Mouse (Mus musculus) forebrain, embryonic 16.5 days (tissue): ENCODE results near the gene Dchs1. TPM values are rescaled to one million over a fixed set of nuclear protein-coding genes. Genes with fewer than 3 reads are reported as not detected.

Experiments
- ATAC-seq: fragments of 200-750 bp; cut with Nextera tagmentation; 2 replicates; pipeline ENCODE4 v1.8.0; 2017; ENCODE audit warnings: mild to moderate bottlenecking, moderate library complexity
- H3K27ac ChIP-seq: fragments of 300-500 bp; sonication (generic); 2 replicates; pipeline ENCODE4 v1.5.1; 2014; ENCODE audit warnings: low read length, control low read depth
- H3K27me3 ChIP-seq: fragments of 300-500 bp; sonication (generic); replicated peaks from 2 replicates; pipeline ENCODE4 v1.6.1; 2014; ENCODE audit warnings: low read length; ENCODE audit not compliant: control insufficient read depth, insufficient read depth
- H3K36me3 ChIP-seq: fragments of 300-500 bp; sonication (generic); 2 replicates; pipeline ENCODE4 v1.6.1; 2014; ENCODE audit not compliant: control insufficient read depth, insufficient read depth
- H3K4me1 ChIP-seq: fragments of 300-500 bp; sonication (generic); replicated peaks from 2 replicates; pipeline ENCODE4 v1.6.1; 2014; ENCODE audit warnings: low read length; ENCODE audit not compliant: control insufficient read depth, insufficient read depth
- H3K4me2 ChIP-seq: fragments of 300-500 bp; sonication (generic); 2 replicates; pipeline ENCODE4 v1.6.1; 2014; ENCODE audit warnings: mild to moderate bottlenecking, low read length, control low read depth
- H3K4me3 ChIP-seq: fragments of 300-500 bp; sonication (generic); replicated peaks from 2 replicates; pipeline ENCODE4 v1.5.1; 2014; ENCODE audit warnings: mild to moderate bottlenecking, low read length, control low read depth
- H3K9ac ChIP-seq: fragments of 300-500 bp; sonication (generic); replicated peaks from 2 replicates; pipeline ENCODE4 v1.6.1; 2014; ENCODE audit warnings: low read depth, low read length, control low read depth
- H3K9me3 ChIP-seq: fragments of 300-500 bp; sonication (generic); 2 replicates; pipeline ENCODE4 v1.6.1; 2016; ENCODE audit warnings: low read length; ENCODE audit not compliant: control insufficient read depth
- WGBS: fragments of 180-500 bp; shearing (Covaris S2); extraction: QIAGEN DNeasy Blood & Tissue Kit; methylation state at CpG from one replicate; pipeline ENCODE4 v1.1.7; 2014; 5-methylcytosine and 5-hydroxymethylcytosine counted together
- polyA plus RNA-seq: library from polyadenylated mRNA; unstranded; fragments of >200 nt; fragmentation: Nextera tagmentation; extraction: Ambion mirVana; gene quantifications from 2 replicates; pipeline ENCODE4 v1.2.1, GENCODE M21; 2015

Dchs1 gene
- polyA plus RNA-seq, 1 experiment from 2014 or later, result 22.0 TPM

GRCm38 (mm10) chr7:105809836-105810235 is 22.4 kb upstream of the Dchs1 start:
- Histone ChIP-seq H3K27me3 (no peaks in the 10 kb centered on the region), H3K9ac (no peak overlapping the region), H3K4me1 (peaks cover 11% of the 10 kb centered on the region), H3K9me3 (no peaks in the 10 kb centered on the region), H3K4me3 (peak overlapping the region; percentile 74), H3K4me2 (peak overlapping the region; percentile 55), H3K27ac (no peak overlapping the region), H3K36me3 (peaks cover 8% of the 10 kb centered on the region; the same call in 1 of the 2 replicates)
- 84% methylated on average over 7 of the region's 7 CpGs for WGBS
- ATAC-seq, result no peak

DNA sequence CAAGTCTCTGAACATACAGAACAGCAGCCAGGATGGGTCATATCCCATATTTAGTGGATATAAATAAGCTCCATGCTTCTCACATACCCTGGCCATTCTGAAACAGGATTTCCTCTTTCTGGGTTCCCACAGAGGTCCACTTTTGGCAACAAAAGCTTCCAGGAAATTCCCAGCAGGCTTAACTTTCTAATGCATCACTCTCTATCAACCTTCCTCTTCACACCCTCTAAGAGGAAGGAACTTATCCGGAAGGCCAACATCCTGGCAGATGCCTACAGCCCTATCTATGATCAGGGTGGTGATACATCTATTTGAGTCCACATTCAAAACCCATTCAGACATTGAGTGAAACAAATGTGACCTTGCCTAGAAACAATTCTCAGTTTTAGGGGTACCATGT is 20.9 kb upstream of the Dchs1 start:
- peaks cover 8% of the 10 kb centered on the region; the same call in 1 of the 2 replicates for H3K36me3 ChIP-seq
- no peak for ATAC-seq
- H3K4me1 ChIP-seq, result peaks cover 11% of the 10 kb centered on the region
- H3K9me3 ChIP-seq, result no peaks in the 10 kb centered on the region
- no peak overlapping the region for H3K4me3 ChIP-seq
- no peak overlapping the region for H3K9ac ChIP-seq
- 94% methylated on average over 1 of the region's 1 CpGs for WGBS
- H3K27me3 ChIP-seq, result no peaks in the 10 kb centered on the region
- no peak overlapping the region for H3K4me2 ChIP-seq
- no peak overlapping the region for H3K27ac ChIP-seq

- no peak for ATAC-seq
- Histone ChIP-seq H3K9me3 (no peaks in the 10 kb centered on the region), H3K9ac (no peak overlapping the region), H3K4me2 (no peak overlapping the region), H3K4me1 (peaks cover 11% of the 10 kb centered on the region), H3K27ac (no peak overlapping the region), H3K4me3 (no peak overlapping the region), H3K36me3 (peaks cover 8% of the 10 kb centered on the region; the same call in 1 of the 2 replicates), H3K27me3 (no peaks in the 10 kb centered on the region)
- 73% methylated on average over 2 of the region's 2 CpGs for WGBS
These were observed 19.3 kb upstream of the Dchs1 start for GRCm38 (mm10) chr7:105806716-105807115.

- Histone ChIP-seq H3K27ac (no peak overlapping the region), H3K27me3 (no peaks in the 10 kb centered on the region), H3K9ac (no peak overlapping the region), H3K36me3 (peaks cover 8% of the 10 kb centered on the region; the same call in 1 of the 2 replicates), H3K4me2 (no peak overlapping the region), H3K4me1 (peaks cover 11% of the 10 kb centered on the region), H3K9me3 (no peaks in the 10 kb centered on the region), H3K4me3 (no peak overlapping the region)
- no peak for ATAC-seq
- WGBS, result 81% methylated on average over 5 of the region's 5 CpGs
These were observed 18.7 kb upstream of the Dchs1 start for GRCm38 (mm10) chr7:105806125-105806524.

DNA sequence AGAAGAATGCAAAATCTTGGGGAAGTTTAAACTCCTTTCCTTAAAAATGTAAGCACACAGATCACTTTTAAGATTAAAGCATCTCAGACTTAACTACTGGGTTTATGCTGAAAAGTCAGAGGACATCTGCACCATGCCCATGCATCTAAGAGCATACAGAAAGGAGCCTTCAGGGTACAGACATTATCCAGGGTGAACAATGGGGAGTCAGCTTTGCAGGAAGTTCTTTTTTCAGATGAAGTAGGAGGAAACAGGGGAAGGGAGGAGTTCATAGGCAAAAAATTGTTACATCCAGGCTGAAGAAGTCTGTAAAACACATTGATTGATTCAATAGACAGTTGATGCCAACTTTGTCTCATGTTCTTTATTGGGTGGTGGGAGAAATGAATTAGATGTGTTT is 16.0 kb upstream of the Dchs1 start:
- Histone ChIP-seq H3K4me1 (no peaks in the 10 kb centered on the region), H3K27me3 (no peaks in the 10 kb centered on the region), H3K9me3 (no peaks in the 10 kb centered on the region), H3K27ac (no peak overlapping the region), H3K36me3 (no peaks in the 10 kb centered on the region), H3K9ac (no peak overlapping the region), H3K4me2 (no peak overlapping the region), H3K4me3 (no peak overlapping the region)
- ATAC-seq, result no peak

- H3K4me2 ChIP-seq, result no peak overlapping the region
- H3K4me1 ChIP-seq, result no peaks in the 10 kb centered on the region
- H3K36me3 ChIP-seq, result no peaks in the 10 kb centered on the region
- ATAC-seq, result no peak
- H3K4me3 ChIP-seq, result no peak overlapping the region
- no peaks in the 10 kb centered on the region for H3K27me3 ChIP-seq
- H3K27ac ChIP-seq, result no peak overlapping the region
- H3K9me3 ChIP-seq, result no peaks in the 10 kb centered on the region
- H3K9ac ChIP-seq, result no peak overlapping the region
- 50% methylated on average over 1 of the region's 1 CpGs for WGBS
These were observed 15.3 kb upstream of the Dchs1 start for GRCm38 (mm10) chr7:105802771-105803170.

DNA sequence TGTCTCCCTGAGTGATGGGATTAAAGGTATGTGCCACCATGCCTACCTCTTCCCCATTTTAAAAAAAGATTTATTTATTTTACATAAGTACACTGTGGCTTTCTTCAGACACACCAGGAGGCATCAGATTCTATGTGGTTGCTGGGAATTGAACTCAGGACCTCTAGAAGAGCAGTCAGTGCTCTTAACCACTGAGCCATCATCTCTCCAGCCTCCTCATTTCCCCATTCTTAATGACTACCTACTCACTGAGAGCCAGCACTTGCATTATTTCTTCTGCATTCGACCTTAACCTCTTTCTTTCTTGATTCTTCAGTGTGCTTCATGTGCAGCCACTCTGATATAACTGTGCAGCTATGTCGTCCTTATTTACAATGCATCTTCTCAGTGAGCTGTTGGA is 14.9 kb upstream of the Dchs1 start:
- Histone ChIP-seq H3K4me3 (no peak overlapping the region), H3K4me1 (no peaks in the 10 kb centered on the region), H3K36me3 (no peaks in the 10 kb centered on the region), H3K9me3 (no peaks in the 10 kb centered on the region), H3K4me2 (no peak overlapping the region), H3K27ac (no peak overlapping the region), H3K9ac (no peak overlapping the region), H3K27me3 (no peaks in the 10 kb centered on the region)
- 54% methylated on average over 2 of the region's 2 CpGs for WGBS
- no peak for ATAC-seq

DNA sequence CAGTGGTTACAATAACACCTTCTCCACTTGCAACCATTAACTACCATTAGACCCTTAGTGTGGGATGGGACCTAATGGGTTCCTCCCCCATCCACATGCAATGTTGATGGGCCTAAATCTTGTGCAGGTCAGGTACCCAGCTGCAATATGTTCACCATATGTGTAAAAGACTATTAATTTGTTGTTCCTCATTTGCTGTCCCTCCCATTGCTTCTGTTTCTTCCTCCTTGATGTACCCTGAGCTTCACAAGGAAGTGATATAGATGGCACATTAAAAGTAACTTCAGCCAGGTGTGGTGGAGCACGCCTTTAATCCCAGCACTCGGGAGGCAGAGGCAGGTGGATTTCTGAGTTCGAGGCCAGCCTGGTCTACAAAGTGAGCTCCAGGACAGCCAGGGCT is 9.5 kb upstream of the Dchs1 start:
- H3K4me3 ChIP-seq, result no peak overlapping the region
- no peak overlapping the region for H3K27ac ChIP-seq
- no peak overlapping the region for H3K9ac ChIP-seq
- H3K4me1 ChIP-seq, result no peaks in the 10 kb centered on the region
- no peak for ATAC-seq
- no peak overlapping the region for H3K4me2 ChIP-seq
- WGBS, result 88% methylated on average over 3 of the region's 3 CpGs
- H3K36me3 ChIP-seq, result no peaks in the 10 kb centered on the region
- no peaks in the 10 kb centered on the region for H3K9me3 ChIP-seq
- no peaks in the 10 kb centered on the region for H3K27me3 ChIP-seq

DNA sequence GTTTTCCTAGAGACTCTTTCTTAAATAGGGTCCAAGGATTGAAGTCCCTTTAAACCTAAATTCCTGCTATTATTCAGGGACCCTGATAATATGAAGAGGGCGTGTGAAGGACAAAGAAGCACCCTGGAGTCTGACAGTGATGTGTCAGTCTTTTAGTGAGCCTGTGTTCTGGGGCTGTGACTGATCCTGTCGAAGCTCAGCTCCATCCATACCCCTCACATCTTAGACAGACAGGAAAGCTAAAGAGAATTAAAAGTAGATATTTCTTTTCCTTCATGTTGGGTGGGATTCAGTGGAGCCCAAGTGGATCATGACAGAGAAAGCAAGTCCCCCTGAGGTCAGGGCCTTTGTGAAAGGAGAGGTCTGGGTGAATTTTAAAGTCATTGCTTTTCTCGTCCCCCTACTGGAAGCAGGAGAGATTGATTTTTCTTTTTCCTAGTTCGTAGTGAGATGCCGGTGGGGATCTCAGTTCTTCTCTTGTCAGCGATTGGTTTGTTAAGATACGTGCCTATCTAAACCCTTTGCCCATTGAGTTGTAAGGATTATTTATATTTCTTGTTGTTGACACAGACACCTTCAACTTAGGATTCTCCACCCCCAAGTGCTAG is 8.4 kb upstream of the Dchs1 start:
- H3K4me1 ChIP-seq, result no peaks in the 10 kb centered on the region

DNA sequence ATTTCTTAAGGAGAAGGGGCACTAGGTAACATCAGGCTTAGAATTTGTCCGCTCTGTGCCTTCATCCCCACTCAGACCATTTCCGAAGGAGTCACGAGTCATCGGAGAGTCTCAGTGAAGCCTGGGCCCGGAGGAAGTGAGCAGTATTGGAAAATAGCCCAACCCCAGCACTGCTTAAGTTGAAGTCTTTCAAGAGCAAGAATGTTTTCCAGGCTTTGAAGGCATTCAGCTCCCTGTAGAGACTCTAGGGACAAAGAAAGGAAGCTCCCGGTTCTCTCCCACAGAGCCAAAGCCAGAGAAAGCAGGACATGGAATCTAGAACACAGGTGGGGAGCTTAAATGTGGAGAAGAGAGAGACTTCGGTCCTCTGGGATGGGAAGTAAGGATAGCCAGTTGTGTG is 6.2 kb upstream of the Dchs1 start:
- 74% methylated on average over 7 of the region's 7 CpGs for WGBS
- Histone ChIP-seq H3K4me3 (no peak overlapping the region), H3K27me3 (no peaks in the 10 kb centered on the region), H3K9me3 (no peaks in the 10 kb centered on the region), H3K4me2 (no peak overlapping the region), H3K36me3 (no peaks in the 10 kb centered on the region), H3K4me1 (peaks cover under 1% of the 10 kb centered on the region), H3K9ac (no peak overlapping the region), H3K27ac (no peak overlapping the region)
- ATAC-seq, result no peak

More for the DNA sequence above, 8.4 kb upstream of the Dchs1 start:
- no peak overlapping the region for H3K27ac ChIP-seq
- no peaks in the 10 kb centered on the region for H3K27me3 ChIP-seq
- WGBS, result 19% methylated on average over 7 of the region's 7 CpGs
- no peaks in the 10 kb centered on the region for H3K9me3 ChIP-seq
- no peak overlapping the region for H3K9ac ChIP-seq
- H3K36me3 ChIP-seq, result no peaks in the 10 kb centered on the region
- no peak overlapping the region for H3K4me3 ChIP-seq
- no peak overlapping the region for H3K4me2 ChIP-seq
- ATAC-seq, result no peak
